Mouse (Mus musculus): ENCODE results near the gene Parm1. TPM values are rescaled to one million over a fixed set of nuclear protein-coding genes. Genes with fewer than 3 reads are reported as not detected.

The Parm1 gene
- total RNA-seq (2021) = 10 to 100 TPM; 31.8 to 35.7 TPM
- long read RNA-seq, experiment 1, full-length matches to known transcripts = 11 of 47 reads
- long read RNA-seq, experiment 1, partial matches to known transcripts = 15 of 47 reads
- long read RNA-seq, experiment 1, other reads (novel, unspliced or antisense) = 21 of 47 reads
- long read RNA-seq, experiment 2, full-length matches to known transcripts = 8 of 17 reads
- long read RNA-seq, experiment 2, partial matches to known transcripts = 1 of 17 reads
- long read RNA-seq, experiment 2, other reads (novel, unspliced or antisense) = 8 of 17 reads

GRCm38 (mm10) chr5:91517480-91518301 is at the start of gene Parm1:
Gene Parm1 (plus strand): TSS chr5:91517615.
- DNase-seq = peak; percentile 94

- DNase-seq = no peak
Measured at GRCm38 (mm10) chr5:91475241-91475640, 42.2 kb upstream of the Parm1 start.

- DNase-seq = no peak
Measured at GRCm38 (mm10) chr5:91476863-91477262, 40.6 kb upstream of the Parm1 start.

GRCm38 (mm10) chr5:91478673-91479072 is 38.7 kb upstream of the Parm1 start:
- no peak for DNase-seq

GRCm38 (mm10) chr5:91480129-91480528 is 37.3 kb upstream of the Parm1 start:
- DNase-seq = no peak

GRCm38 (mm10) chr5:91484324-91484723 is 33.1 kb upstream of the Parm1 start:
- no peak for DNase-seq

- DNase-seq = no peak
Measured at GRCm38 (mm10) chr5:91494456-91494855, 23.0 kb upstream of the Parm1 start.

- DNase-seq = no peak
Measured at GRCm38 (mm10) chr5:91501361-91501760, 16.1 kb upstream of the Parm1 start.

GRCm38 (mm10) chr5:91502366-91502765 is 15.0 kb upstream of the Parm1 start:
- no peak for DNase-seq

- DNase-seq = no peak
Measured at GRCm38 (mm10) chr5:91504320-91504922, 13.0 kb upstream of the Parm1 start.

GRCm38 (mm10) chr5:91517077-91517476 is 338 bp upstream of the Parm1 start:
- no peak for DNase-seq

GRCm38 (mm10) chr5:91518302-91518790 is 931 bp downstream of the Parm1 start:
- peak; percentile 20 for DNase-seq

- peak; percentile 68 for DNase-seq
Measured at GRCm38 (mm10) chr5:91518946-91519345, 1.5 kb downstream of the Parm1 start.

GRCm38 (mm10) chr5:91519521-91519920 is 2.1 kb downstream of the Parm1 start:
- DNase-seq = peak; percentile 48

- DNase-seq = no peak
Measured at GRCm38 (mm10) chr5:91532748-91533496, 15.5 kb downstream of the Parm1 start.

- DNase-seq = peak; percentile 70
Measured at GRCm38 (mm10) chr5:91559071-91559610, 41.7 kb downstream of the Parm1 start.

GRCm38 (mm10) chr5:91559711-91560110 is 42.3 kb downstream of the Parm1 start:
- DNase-seq = peak; percentile 58

- peak; percentile 42 for DNase-seq
Measured at GRCm38 (mm10) chr5:91561394-91561793, 44.0 kb downstream of the Parm1 start.

- peak; percentile 35 for DNase-seq
Measured at GRCm38 (mm10) chr5:91562486-91562885, 45.1 kb downstream of the Parm1 start.

GRCm38 (mm10) chr5:91564054-91564453 is 46.6 kb downstream of the Parm1 start:
- peak; percentile 52 for DNase-seq

- DNase-seq = no peak
Measured at GRCm38 (mm10) chr5:91565458-91565857, 48.0 kb downstream of the Parm1 start.

- DNase-seq = peak; percentile 34
Measured at GRCm38 (mm10) chr5:91566591-91566990, 49.2 kb downstream of the Parm1 start.
